ENCODE assay signal across 10 mouse cellular contexts in genomic region chr10:108389927-108390287, GRCm38 (mm10). TPM values are rescaled to one million over a fixed set of nuclear protein-coding genes. Genes with fewer than 3 reads are reported as not detected.
DNase-seq lines count a peak whose midpoint lies in the region; ATAC-seq and TF ChIP-seq lines count a peak whose summit lies in the region.
"Had no signal": no experiment of that assay in that cellular context is flagged by ENCODE, and none has a peak within 500 bp of the region (broad histone marks: within the 10 kb centered on the region; RNA-seq: fewer than 3 reads in every experiment).

No protein-coding gene starts in this region.

- ATAC-seq in heart, embryonic 11.5 days (replicated peaks; ENCODE audit: insufficient number of reproducible peaks, low FRiP score, low TSS enrichment) = no peak
- ATAC-seq in frontal cortex, adult (ENCODE audit: low TSS enrichment) = no peak
- ATAC-seq: Patski had no signal

- H3K27ac ChIP-seq in heart, embryonic 11.5 days (ENCODE audit: low read depth, low read length) = no peak overlapping the region
- H3K27ac ChIP-seq: macrophage had no signal

- H3K79me2 ChIP-seq in myocyte (ENCODE audit: control insufficient read depth, insufficient read depth) = no peaks in the 10 kb centered on the region

- no peaks in the 10 kb centered on the region for H3K36me3 ChIP-seq in heart, embryonic 11.5 days (ENCODE audit: control insufficient read depth, insufficient read depth, low read length)
- H3K36me3 ChIP-seq in myocyte (ENCODE audit: control insufficient read depth, insufficient read depth) = no peaks in the 10 kb centered on the region

- H3K4me2 ChIP-seq in heart, embryonic 11.5 days = no peak overlapping the region
- H3K4me2 ChIP-seq in myocyte (ENCODE audit: low read depth) = no peak overlapping the region

- H3K9me3 ChIP-seq in heart, embryonic 11.5 days (replicated peaks; ENCODE audit: control insufficient read depth, low read length) = no peaks in the 10 kb centered on the region

- no peak overlapping the region for H3ac ChIP-seq in myocyte (ENCODE audit: control insufficient read depth, insufficient read length)

- H3K9ac ChIP-seq in heart, embryonic 11.5 days (ENCODE audit: low read depth, low read length) = no peak overlapping the region

- DNase-seq in heart, postnatal 4 days = peak; percentile 7
- peak; percentile 73 for DNase-seq in embryo, embryonic 10 days (ENCODE audit: low spot score)
- peak; percentile 67 for DNase-seq in kidney, postnatal 10 days
- no peak for DNase-seq in layer of hippocampus, postnatal 25 days (ENCODE audit: extremely low spot score in 1 of 2, low spot score in 1 of 2)
- DNase-seq in layer of hippocampus, adult 9-10 months (ENCODE audit: low spot score) = no peak

- H3K4me1 ChIP-seq in heart, embryonic 11.5 days (ENCODE audit: control insufficient read depth, insufficient read depth, low read length) = peaks cover 30% of the 10 kb centered on the region

- 22% methylated on average over 4 of the region's 4 CpGs for WGBS in heart, embryonic 11.5 days (ENCODE audit: insufficient replicate concordance)

- no peak for TF ChIP-seq POLR2A in myocyte (IDR thresholded peaks at IDR 0.05; ENCODE audit: insufficient read length, low read depth)

- H3K4me3 ChIP-seq in heart, embryonic 11.5 days (ENCODE audit: low read depth, low read length) = no peak overlapping the region
- H3K4me3 ChIP-seq in myocyte = no peak overlapping the region

- H3K27me3 ChIP-seq in heart, embryonic 11.5 days (ENCODE audit: control insufficient read depth, insufficient read depth, low read length) = no peaks in the 10 kb centered on the region
- H3K27me3 ChIP-seq in myocyte (ENCODE audit: control insufficient read depth, insufficient read depth, insufficient read length) = no peaks in the 10 kb centered on the region
- H3K27me3 ChIP-seq: Patski had no signal

TF ChIP-seq in myocyte, 11 proteins besides CTCF, POLR2A, EP300 and RAD21:
- TF ChIP-seq TCF12 (IDR thresholded peaks at IDR 0.05; ENCODE audit: insufficient read depth, poor library complexity, severe bottlenecking) (no peak), TCF3 (IDR thresholded peaks at IDR 0.05; ENCODE audit: insufficient read length, low read depth) (no peak), MAX (IDR thresholded peaks at IDR 0.05; ENCODE audit: low read depth) (no peak), SRF (IDR thresholded peaks at IDR 0.05; ENCODE audit: control insufficient read depth, insufficient read length, low read depth) (no peak), POLR2AphosphoS2 (IDR thresholded peaks at IDR 0.05; ENCODE audit: insufficient read length, low read depth) (no peak), CEBPB (IDR thresholded peaks at IDR 0.05; ENCODE audit: insufficient read depth, poor library complexity, severe bottlenecking) (no peak), USF1 (IDR thresholded peaks at IDR 0.05; ENCODE audit: low read depth) (no peak), MYOD1 (IDR thresholded peaks at IDR 0.05; ENCODE audit: control insufficient read depth in 1 of 3, insufficient read length in 2 of 3, low read depth in 2 of 3) (peak in 2 of 3 experiments; percentile 42 to 44), MYOG (IDR thresholded peaks at IDR 0.05; ENCODE audit: control insufficient read depth in 1 of 3, insufficient read depth in 1 of 3, insufficient read length in 2 of 3, low read depth in 2 of 3) (peak; percentile 12 to 79 (median 32)), E2F4 (IDR thresholded peaks at IDR 0.05; ENCODE audit: insufficient read depth) (no peak), REST (IDR thresholded peaks at IDR 0.05; ENCODE audit: insufficient read depth, insufficient read length) (no peak)

RNA-seq across cellular contexts. Expression of gene Pawr, which starts 58.0 kb away (rescaled TPM):
- 1 to 10 TPM; 6.9 to 7.0 TPM for total RNA-seq in heart, postnatal 4 days (2021)
- polyA plus RNA-seq in heart, embryonic 11.5 days (2014; fragmentation: Nextera tagmentation; extraction: Ambion mirVana) = 16.8 and 18.7 TPM in 2 replicates
- 2.9 TPM for polyA plus RNA-seq in myocyte (2012; fragmentation: generic; extraction: Trizol)
- total RNA-seq in layer of hippocampus, postnatal 25 days (2021) = 1 to 10 TPM; 2.1 to 2.9 TPM
- polyA plus RNA-seq: macrophage had no signal

Comparison
In these comparisons a context has a peak if more than half of its experiments do, and no peak if none do; other contexts are left out.
1. DNase-seq: peak in heart, postnatal 4 days (single experiment), embryo, embryonic 10 days (single experiment) and kidney, postnatal 10 days (single experiment); none in layer of hippocampus, postnatal 25 days (0 of 2) and layer of hippocampus, adult 9-10 months (single experiment).